Mouse (Mus musculus): ENCODE measurements around the gene Prkag2. TPM values are rescaled to one million over a fixed set of nuclear protein-coding genes. Genes with fewer than 3 reads are reported as not detected.

The Prkag2 gene
- polyA plus RNA-seq, 1 experiment from 2014 or later, result 112 TPM

DNA sequence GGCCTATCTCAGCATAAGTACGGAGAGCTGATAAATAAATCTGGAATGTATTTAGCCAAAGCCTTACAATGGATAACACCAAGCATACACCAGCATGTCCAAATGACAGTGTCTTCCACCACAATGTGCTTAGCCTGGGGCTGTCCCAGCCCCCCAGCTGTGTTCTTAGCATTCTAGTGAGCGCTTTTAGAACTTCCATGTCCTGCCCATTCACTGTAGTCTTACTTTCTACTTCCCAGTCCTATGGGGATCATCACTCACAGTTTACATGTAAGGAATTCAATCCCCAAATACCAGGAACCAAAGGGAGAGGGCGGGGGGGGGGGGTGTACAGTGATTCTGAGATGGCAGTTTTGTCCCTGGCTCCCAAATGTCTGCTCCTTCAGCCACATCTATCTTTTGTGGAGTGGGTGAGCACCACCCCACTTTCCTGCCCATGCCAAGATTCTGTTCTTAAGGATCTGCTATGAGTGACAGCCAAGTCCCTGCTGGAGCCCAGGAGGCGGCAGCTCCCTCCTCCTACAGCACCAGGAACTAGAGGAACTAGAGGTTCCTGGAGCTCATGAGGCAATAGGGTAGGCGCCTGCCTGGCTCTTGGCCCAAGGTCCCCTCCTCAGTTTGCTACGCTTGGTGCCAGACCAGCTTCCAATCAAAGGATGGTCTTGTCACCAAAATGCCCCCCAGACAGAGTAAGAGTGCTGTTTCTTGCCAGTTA lies 11.0 kb downstream of the Prkag2 start:
- Histone ChIP-seq H3K27me3 (ENCODE audit: control insufficient read depth, insufficient read depth, low read depth, low read length) (no peaks in the 10 kb centered on the region), H3K4me2 (ENCODE audit: low read length) (no peak overlapping the region), H3K9ac (ENCODE audit: low read depth, low read length) (no peak overlapping the region), H3K27ac (ENCODE audit: low read length) (no peak overlapping the region), H3K4me3 (ENCODE audit: low read depth, low read length) (no peak overlapping the region), H3K9me3 (replicated peaks; ENCODE audit: control insufficient read depth, low read length, poor library complexity, severe bottlenecking) (no peaks in the 10 kb centered on the region), H3K36me3 (ENCODE audit: control insufficient read depth, insufficient read depth, low read length) (no peaks in the 10 kb centered on the region), H3K4me1 (ENCODE audit: control insufficient read depth, insufficient read depth, low read length) (no peaks in the 10 kb centered on the region)
- 89% methylated on average over 6 of the region's 6 CpGs for WGBS
- ATAC-seq, result no peak

DNA sequence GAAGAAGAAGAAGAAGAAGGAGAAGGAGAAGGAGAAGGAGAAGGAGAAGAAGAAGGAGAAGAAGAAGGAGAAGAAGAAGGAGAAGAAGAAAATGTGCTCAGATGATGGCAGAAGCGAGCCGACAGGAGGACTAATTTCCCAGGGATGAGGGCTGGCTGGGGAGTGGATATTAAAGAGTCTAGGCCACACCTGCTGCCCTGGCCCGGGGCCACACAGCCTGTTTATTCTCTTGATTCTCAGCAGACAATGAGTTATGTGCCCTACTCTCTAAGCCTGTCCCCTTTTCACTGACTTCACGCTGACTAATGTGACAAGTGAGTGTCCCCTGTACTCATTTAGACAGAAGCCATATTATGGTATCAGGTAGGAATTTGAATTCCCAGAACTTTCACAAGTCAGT lies 11.8 kb downstream of the Prkag2 start:
- no peaks in the 10 kb centered on the region for H3K36me3 ChIP-seq (ENCODE audit: control insufficient read depth, insufficient read depth, low read length)
- 76% methylated on average over 4 of the region's 4 CpGs for WGBS
- ATAC-seq, result no peak
- no peaks in the 10 kb centered on the region for H3K27me3 ChIP-seq (ENCODE audit: control insufficient read depth, insufficient read depth, low read depth, low read length)
- no peak overlapping the region for H3K27ac ChIP-seq (ENCODE audit: low read length)
- H3K9me3 ChIP-seq (replicated peaks; ENCODE audit: control insufficient read depth, low read length, poor library complexity, severe bottlenecking), result no peaks in the 10 kb centered on the region
- H3K4me2 ChIP-seq (ENCODE audit: low read length), result no peak overlapping the region
- no peak overlapping the region for H3K9ac ChIP-seq (ENCODE audit: low read depth, low read length)
- no peak overlapping the region for H3K4me3 ChIP-seq (ENCODE audit: low read depth, low read length)
- H3K4me1 ChIP-seq (ENCODE audit: control insufficient read depth, insufficient read depth, low read length), result no peaks in the 10 kb centered on the region

DNA sequence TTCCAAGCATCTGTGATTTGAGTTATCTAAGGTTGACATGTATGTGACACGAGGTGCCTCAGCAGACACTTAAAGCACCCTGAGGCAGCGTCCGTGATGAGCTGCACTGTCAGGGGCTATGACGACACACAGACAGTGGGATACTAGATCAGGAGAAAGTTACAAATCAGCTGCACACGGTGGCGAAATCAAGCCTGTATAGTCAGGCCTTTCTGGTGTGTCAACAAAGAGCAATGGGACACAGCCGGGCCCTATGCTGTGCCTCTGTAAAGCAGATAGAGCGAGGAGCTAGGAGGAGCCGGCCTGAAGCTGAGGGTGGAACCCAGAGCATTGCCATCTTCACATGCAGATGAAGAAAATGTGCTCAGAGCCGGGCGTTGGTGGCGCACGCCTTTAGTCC lies 12.3 kb downstream of the Prkag2 start:
- 85% methylated on average over 13 of the region's 13 CpGs for WGBS
- Histone ChIP-seq H3K27ac (ENCODE audit: low read length) (no peak overlapping the region), H3K4me3 (ENCODE audit: low read depth, low read length) (no peak overlapping the region), H3K9me3 (replicated peaks; ENCODE audit: control insufficient read depth, low read length, poor library complexity, severe bottlenecking) (no peaks in the 10 kb centered on the region), H3K4me2 (ENCODE audit: low read length) (no peak overlapping the region), H3K27me3 (ENCODE audit: control insufficient read depth, insufficient read depth, low read depth, low read length) (no peaks in the 10 kb centered on the region), H3K4me1 (ENCODE audit: control insufficient read depth, insufficient read depth, low read length) (no peaks in the 10 kb centered on the region), H3K9ac (ENCODE audit: low read depth, low read length) (no peak overlapping the region), H3K36me3 (ENCODE audit: control insufficient read depth, insufficient read depth, low read length) (no peaks in the 10 kb centered on the region)
- ATAC-seq, result no peak

DNA sequence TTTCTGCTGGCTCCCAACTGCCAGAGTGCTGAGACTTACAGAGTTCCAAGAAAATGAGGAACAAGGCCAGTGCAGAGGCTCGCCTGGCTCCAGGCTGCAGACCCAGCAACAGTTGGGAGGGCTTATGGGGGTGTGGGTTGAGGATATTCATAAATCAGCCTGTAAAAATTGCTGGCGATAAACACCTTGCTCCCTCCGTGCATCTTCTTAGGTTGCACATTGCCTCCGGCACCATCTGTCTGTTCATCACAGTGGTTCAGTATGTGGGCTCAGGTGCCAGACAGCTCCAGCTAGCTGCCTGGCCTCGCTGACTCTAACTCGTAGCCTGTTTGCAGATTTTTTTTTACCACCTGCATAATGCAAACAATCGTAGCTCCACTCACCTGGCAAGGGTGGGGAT lies 13.4 kb downstream of the Prkag2 start:
- ATAC-seq, result no peak
- Histone ChIP-seq H3K9me3 (replicated peaks; ENCODE audit: control insufficient read depth, low read length, poor library complexity, severe bottlenecking) (no peaks in the 10 kb centered on the region), H3K4me1 (ENCODE audit: control insufficient read depth, insufficient read depth, low read length) (no peaks in the 10 kb centered on the region), H3K27me3 (ENCODE audit: control insufficient read depth, insufficient read depth, low read depth, low read length) (no peaks in the 10 kb centered on the region), H3K27ac (ENCODE audit: low read length) (no peak overlapping the region), H3K36me3 (ENCODE audit: control insufficient read depth, insufficient read depth, low read length) (no peaks in the 10 kb centered on the region), H3K4me2 (ENCODE audit: low read length) (no peak overlapping the region), H3K4me3 (ENCODE audit: low read depth, low read length) (no peak overlapping the region), H3K9ac (ENCODE audit: low read depth, low read length) (no peak overlapping the region)
- WGBS, result 76% methylated on average over 7 of the region's 7 CpGs

DNA sequence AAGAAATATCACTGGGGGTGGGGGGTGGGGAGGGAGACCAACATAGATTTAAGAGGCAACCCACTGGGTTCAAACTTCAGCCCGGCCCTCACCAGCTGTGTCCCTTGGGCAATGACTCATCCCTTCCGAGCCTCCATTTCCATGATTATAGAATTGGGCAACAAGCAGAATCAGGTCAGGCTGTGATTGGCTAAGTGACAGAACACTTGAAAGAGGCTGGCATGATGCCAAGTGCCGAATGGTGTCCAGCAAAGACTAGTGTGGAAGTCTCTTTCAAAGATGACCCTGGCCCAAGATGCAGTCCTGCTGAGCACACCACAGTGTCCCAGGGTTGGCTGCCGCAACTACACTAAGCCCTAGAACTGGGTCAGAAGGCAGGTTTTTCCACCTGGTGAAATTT lies 14.2 kb downstream of the Prkag2 start:
- no peak overlapping the region for H3K4me2 ChIP-seq (ENCODE audit: low read length)
- H3K27me3 ChIP-seq (ENCODE audit: control insufficient read depth, insufficient read depth, low read depth, low read length), result no peaks in the 10 kb centered on the region
- 0 out of 2 replicates have a peak overlapping the region, but pooled peaks have one; percentile 24 for H3K27ac ChIP-seq (ENCODE audit: low read length)
- H3K9me3 ChIP-seq (replicated peaks; ENCODE audit: control insufficient read depth, low read length, poor library complexity, severe bottlenecking), result no peaks in the 10 kb centered on the region
- no peaks in the 10 kb centered on the region for H3K4me1 ChIP-seq (ENCODE audit: control insufficient read depth, insufficient read depth, low read length)
- ATAC-seq, result no peak
- H3K4me3 ChIP-seq (ENCODE audit: low read depth, low read length), result no peak overlapping the region
- H3K9ac ChIP-seq (ENCODE audit: low read depth, low read length), result no peak overlapping the region
- 38% methylated on average over 4 of the region's 4 CpGs for WGBS
- H3K36me3 ChIP-seq (ENCODE audit: control insufficient read depth, insufficient read depth, low read length), result no peaks in the 10 kb centered on the region

DNA sequence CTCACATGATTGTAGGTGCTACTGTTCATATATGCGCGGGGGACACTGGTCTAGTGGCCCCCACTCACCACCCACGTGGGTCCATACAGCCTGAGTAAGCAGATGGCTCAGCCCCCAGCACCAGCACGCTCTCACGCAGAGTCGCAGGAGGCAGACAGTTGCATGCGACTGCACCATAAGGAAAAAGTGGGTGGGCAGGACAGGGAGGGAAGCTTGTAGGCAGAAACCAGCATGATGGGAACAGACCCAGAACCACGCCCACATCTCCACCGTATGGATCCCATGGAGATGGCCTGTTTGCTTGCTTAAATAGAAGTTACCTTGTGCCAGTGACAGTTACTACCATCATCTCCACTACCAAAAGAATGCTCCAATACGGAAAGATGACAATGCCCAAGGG lies 15.3 kb downstream of the Prkag2 start:
- Histone ChIP-seq H3K4me3 (ENCODE audit: low read depth, low read length) (no peak overlapping the region), H3K9me3 (replicated peaks; ENCODE audit: control insufficient read depth, low read length, poor library complexity, severe bottlenecking) (no peaks in the 10 kb centered on the region), H3K27me3 (ENCODE audit: control insufficient read depth, insufficient read depth, low read depth, low read length) (no peaks in the 10 kb centered on the region), H3K9ac (ENCODE audit: low read depth, low read length) (no peak overlapping the region), H3K36me3 (ENCODE audit: control insufficient read depth, insufficient read depth, low read length) (no peaks in the 10 kb centered on the region), H3K27ac (ENCODE audit: low read length) (no peak overlapping the region), H3K4me1 (ENCODE audit: control insufficient read depth, insufficient read depth, low read length) (no peaks in the 10 kb centered on the region), H3K4me2 (ENCODE audit: low read length) (no peak overlapping the region)
- no peak for ATAC-seq
- WGBS, result 91% methylated on average over 10 of the region's 10 CpGs

DNA sequence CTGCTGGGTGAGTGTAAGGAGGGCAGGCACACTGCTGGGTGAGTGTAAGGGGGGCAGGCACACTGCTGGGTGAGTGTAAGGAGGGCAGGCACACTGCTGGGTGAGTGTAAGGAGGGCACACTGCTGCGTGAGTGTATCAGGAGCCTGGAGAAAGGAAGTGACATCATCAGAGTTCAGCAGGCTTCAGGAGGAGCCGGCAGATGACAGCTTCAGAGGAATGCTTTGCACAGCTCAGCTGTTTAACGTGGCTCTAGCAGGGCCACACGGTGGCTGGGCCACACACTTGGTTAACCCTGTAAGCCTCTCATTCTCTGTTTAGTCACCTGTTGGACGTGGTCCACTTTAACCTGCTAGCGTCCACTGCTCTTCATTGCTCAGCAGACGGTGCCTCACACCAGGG lies 16.6 kb downstream of the Prkag2 start:
- no peak for ATAC-seq
- H3K4me3 ChIP-seq (ENCODE audit: low read depth, low read length), result no peak overlapping the region
- 55% methylated on average over 7 of the region's 7 CpGs for WGBS
- no peaks in the 10 kb centered on the region for H3K4me1 ChIP-seq (ENCODE audit: control insufficient read depth, insufficient read depth, low read length)
- H3K9ac ChIP-seq (ENCODE audit: low read depth, low read length), result no peak overlapping the region
- no peaks in the 10 kb centered on the region for H3K36me3 ChIP-seq (ENCODE audit: control insufficient read depth, insufficient read depth, low read length)
- H3K27me3 ChIP-seq (ENCODE audit: control insufficient read depth, insufficient read depth, low read depth, low read length), result no peaks in the 10 kb centered on the region
- no peaks in the 10 kb centered on the region for H3K9me3 ChIP-seq (replicated peaks; ENCODE audit: control insufficient read depth, low read length, poor library complexity, severe bottlenecking)
- H3K27ac ChIP-seq (ENCODE audit: low read length), result no peak overlapping the region
- H3K4me2 ChIP-seq (ENCODE audit: low read length), result no peak overlapping the region

DNA sequence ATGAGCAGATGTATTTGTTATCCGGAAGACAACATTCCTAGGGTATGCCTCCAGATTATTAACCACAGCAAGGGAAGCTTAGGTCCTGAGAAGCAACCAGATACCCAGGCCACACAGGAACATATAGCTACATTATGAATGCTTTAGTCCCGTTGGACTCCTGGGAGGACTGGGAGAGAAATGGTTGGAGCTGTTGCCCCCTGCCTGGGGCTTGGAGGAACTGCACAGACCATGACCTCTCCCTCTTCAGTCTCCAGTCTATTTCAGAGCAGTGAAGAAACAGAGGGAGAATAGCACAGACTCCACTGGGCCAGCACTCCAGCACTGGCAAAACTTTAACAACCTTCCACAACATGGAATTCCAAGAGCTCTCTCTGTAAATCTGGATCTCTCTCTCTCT lies 17.9 kb downstream of the Prkag2 start:
- Histone ChIP-seq H3K4me3 (ENCODE audit: low read depth, low read length) (no peak overlapping the region), H3K27ac (ENCODE audit: low read length) (no peak overlapping the region), H3K9ac (ENCODE audit: low read depth, low read length) (no peak overlapping the region), H3K4me2 (ENCODE audit: low read length) (no peak overlapping the region), H3K27me3 (ENCODE audit: control insufficient read depth, insufficient read depth, low read depth, low read length) (no peaks in the 10 kb centered on the region), H3K36me3 (ENCODE audit: control insufficient read depth, insufficient read depth, low read length) (no peaks in the 10 kb centered on the region), H3K4me1 (ENCODE audit: control insufficient read depth, insufficient read depth, low read length) (no peaks in the 10 kb centered on the region), H3K9me3 (replicated peaks; ENCODE audit: control insufficient read depth, low read length, poor library complexity, severe bottlenecking) (no peaks in the 10 kb centered on the region)
- no peak for ATAC-seq
- 43% methylated on average over 2 of the region's 2 CpGs for WGBS

DNA sequence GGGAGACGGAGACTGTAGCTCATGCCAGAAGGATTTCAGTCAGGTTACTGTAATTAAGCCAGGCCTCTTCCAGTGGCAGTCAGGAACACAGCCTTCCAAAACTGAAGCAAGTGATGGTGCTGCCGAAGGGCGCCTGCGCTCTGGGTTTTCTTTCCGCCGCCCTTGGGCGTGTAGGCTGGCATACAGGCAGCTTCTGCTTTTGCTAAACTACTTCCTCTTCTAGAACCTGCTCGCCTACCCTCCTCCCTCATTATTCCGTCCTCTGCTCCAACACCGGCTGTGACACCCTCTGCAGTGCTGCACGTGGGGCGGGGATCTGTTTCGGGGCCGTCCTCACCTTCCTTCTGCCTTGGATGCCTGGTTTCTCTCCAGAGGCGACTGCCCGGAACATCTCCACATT lies 18.9 kb downstream of the Prkag2 start:
- 82% methylated on average over 16 of the region's 16 CpGs for WGBS
- ATAC-seq, result no peak
- Histone ChIP-seq H3K36me3 (ENCODE audit: control insufficient read depth, insufficient read depth, low read length) (no peaks in the 10 kb centered on the region), H3K27me3 (ENCODE audit: control insufficient read depth, insufficient read depth, low read depth, low read length) (no peaks in the 10 kb centered on the region), H3K4me1 (ENCODE audit: control insufficient read depth, insufficient read depth, low read length) (no peaks in the 10 kb centered on the region), H3K9ac (ENCODE audit: low read depth, low read length) (no peak overlapping the region), H3K9me3 (replicated peaks; ENCODE audit: control insufficient read depth, low read length, poor library complexity, severe bottlenecking) (no peaks in the 10 kb centered on the region), H3K4me3 (ENCODE audit: low read depth, low read length) (no peak overlapping the region), H3K4me2 (ENCODE audit: low read length) (no peak overlapping the region), H3K27ac (ENCODE audit: low read length) (no peak overlapping the region)

All from midbrain, embryonic 16.5 days (tissue).